Mouse (Mus musculus) bone marrow macrophage, adult 2 months (primary cell): ENCODE measurements around the gene Ifnar2.

Source experiments
- CTCF ChIP-seq: IDR thresholded peaks from 2 replicates; pipeline ENCODE4 v1.5.1; 2012; ENCODE audit warnings: low read depth, mild to moderate bottlenecking, low read length, moderate library complexity
- POLR2A ChIP-seq: IDR thresholded peaks from 2 replicates; pipeline ENCODE4 v1.6.1; 2012; ENCODE audit warnings: mild to moderate bottlenecking, low read depth, low read length, borderline replicate concordance

- TF ChIP-seq CTCF (no peak), POLR2A (no peak)
Measured at GRCm38 (mm10) chr16:91441366-91441765, 68.8 kb downstream of the Ifnar2 start.
